28 mouse cellular contexts compared by ENCODE assay signal in the genomic region with DNA sequence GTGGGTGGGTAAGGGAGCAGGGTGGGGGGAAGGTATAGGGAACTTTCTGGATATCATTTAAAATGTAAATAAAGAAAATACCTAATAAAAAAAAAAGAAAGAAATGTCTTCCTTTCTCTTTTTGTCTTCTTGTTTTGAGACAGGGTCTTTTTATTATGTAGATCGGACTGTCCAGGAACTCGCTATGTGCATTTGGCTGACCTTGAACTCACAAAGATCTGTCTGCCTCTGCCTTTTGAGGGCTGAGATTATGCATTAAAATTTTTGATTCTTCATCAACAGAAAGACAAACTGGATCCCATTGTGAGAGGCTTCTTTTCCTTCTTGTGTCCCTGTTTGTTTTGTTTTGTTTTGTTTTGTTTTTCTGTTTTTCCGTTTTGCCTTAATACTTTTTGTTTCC. TPM values are rescaled to one million over a fixed set of nuclear protein-coding genes. Genes with fewer than 3 reads are reported as not detected.
DNase-seq lines count a peak whose midpoint lies in the region; ATAC-seq and TF ChIP-seq lines count a peak whose summit lies in the region.
"Had no signal": no experiment of that assay in that cellular context is flagged by ENCODE, and none has a peak within 500 bp of the region (broad histone marks: within the 10 kb centered on the region; RNA-seq: fewer than 3 reads in every experiment).

No protein-coding gene starts in this region.

- no peak overlapping the region for H3K4me2 ChIP-seq in forebrain, embryonic 16.5 days (ENCODE audit: low read length)
- H3K4me2 ChIP-seq: embryonic facial prominence, embryonic 13.5 days; embryonic facial prominence, embryonic 15.5 days; forebrain, embryonic 12.5 days had no signal

- DNase-seq in ES-E14 (ENCODE audit: low read depth, low spot score) (peak; percentile 29), ZHBTc4 (ENCODE audit: low read depth, low spot score) (peak; percentile 35)
- DNase-seq in cerebellum, postnatal 10 days: no peak
- no peak for DNase-seq in heart, adult 8-10 months (ENCODE audit: low spot score)
- DNase-seq: adrenal gland, adult 8-10 months; adrenal gland, postnatal 14 days; adrenal gland, postnatal 36 days; cerebellum, adult 11-12 months; cerebellum, adult 2 months; cerebellum, adult 9-10 months; cerebellum, postnatal 14 days; cerebellum, postnatal 36 days; embryo, embryonic 11 days; forebrain, postnatal 0 days had no signal

- no peak for TF ChIP-seq POLR2A in ES-Bruce4 (IDR thresholded peaks at IDR 0.05; ENCODE audit: insufficient read depth, low read length)

- H3K9me3 ChIP-seq in ES-Bruce4 (replicated peaks; ENCODE audit: control insufficient read depth, insufficient read depth, low read length, poor library complexity, severe bottlenecking): no peaks in the 10 kb centered on the region
- H3K9me3 ChIP-seq in ES-E14 (ENCODE audit: control insufficient read depth, insufficient read depth, low read depth, low read length): no peaks in the 10 kb centered on the region
- no peaks in the 10 kb centered on the region for H3K9me3 ChIP-seq in forebrain, embryonic 16.5 days (ENCODE audit: control insufficient read depth, low read length)
- H3K9me3 ChIP-seq: embryonic facial prominence, embryonic 13.5 days; embryonic facial prominence, embryonic 15.5 days; forebrain, embryonic 10.5 days; forebrain, embryonic 12.5 days; G1E had no signal

- H3K27me3 ChIP-seq in ES-Bruce4 (ENCODE audit: control insufficient read depth, insufficient read depth, low read length, poor library complexity, severe bottlenecking): no peaks in the 10 kb centered on the region
- H3K27me3 ChIP-seq in forebrain, embryonic 16.5 days (replicated peaks; ENCODE audit: control insufficient read depth, insufficient read depth, low read length): no peaks in the 10 kb centered on the region
- H3K27me3 ChIP-seq: embryonic facial prominence, embryonic 13.5 days; embryonic facial prominence, embryonic 15.5 days; forebrain, embryonic 12.5 days had no signal

- peaks cover 7% of the 10 kb centered on the region for H3K4me1 ChIP-seq in ES-Bruce4 (ENCODE audit: control insufficient read depth, insufficient read depth, low read length)
- H3K4me1 ChIP-seq in ES-E14 (ENCODE audit: control insufficient read depth in 2 of 2, insufficient read depth in 2 of 2, low read length in 2 of 2, poor library complexity in 1 of 2): peaks cover 17 to 25% of the 10 kb centered on the region in 2 experiments
- H3K4me1 ChIP-seq in forebrain, embryonic 16.5 days (replicated peaks; ENCODE audit: control insufficient read depth, insufficient read depth, low read length): no peaks in the 10 kb centered on the region
- H3K4me1 ChIP-seq: embryonic facial prominence, embryonic 13.5 days; embryonic facial prominence, embryonic 15.5 days; forebrain, embryonic 10.5 days; forebrain, embryonic 12.5 days had no signal

- H3K36me3 ChIP-seq in ES-Bruce4 (ENCODE audit: control insufficient read depth, insufficient read depth, low read length, poor library complexity, severe bottlenecking) (no peaks in the 10 kb centered on the region; the same call in 1 of the 2 replicates), ES-E14 (ENCODE audit: control insufficient read depth, insufficient read depth, low read length, poor library complexity, severe bottlenecking) (no peaks in the 10 kb centered on the region)
- H3K36me3 ChIP-seq in forebrain, embryonic 16.5 days (ENCODE audit: control insufficient read depth, insufficient read depth): no peaks in the 10 kb centered on the region
- H3K36me3 ChIP-seq: embryonic facial prominence, embryonic 13.5 days; embryonic facial prominence, embryonic 15.5 days; forebrain, embryonic 10.5 days; forebrain, embryonic 12.5 days; G1E had no signal

- no peak for ATAC-seq in forebrain, embryonic 16.5 days
- ATAC-seq: activated CD4-positive, CD25-positive, alpha-beta regulatory T cell, adult 4 months; CD4-positive, CD25-positive, alpha-beta regulatory T cell, adult 4 months; forebrain, embryonic 14.5 days; forebrain, postnatal 0 days; Patski had no signal

- TF ChIP-seq CTCF in ES-Bruce4 (IDR thresholded peaks at IDR 0.05; ENCODE audit: low read depth, low read length): no peak

- TF ChIP-seq EP300 in ES-Bruce4 (IDR thresholded peaks at IDR 0.05; ENCODE audit: insufficient read depth, low read depth, low read length): 0 out of 2 replicates have a peak, but pooled peaks have one; percentile 0

- H3K4me3 ChIP-seq in ES-Bruce4 (ENCODE audit: low read depth, low read length) (no peak overlapping the region), ES-E14 (ENCODE audit: insufficient read depth in 1 of 2, low read depth in 1 of 2, low read length in 2 of 2, poor library complexity in 1 of 2, severe bottlenecking in 1 of 2) (no peak overlapping the region; a peak in 1 of 4 replicates)
- H3K4me3 ChIP-seq in forebrain, embryonic 16.5 days (replicated peaks; ENCODE audit: low read length): no peak overlapping the region
- H3K4me3 ChIP-seq: embryonic facial prominence, embryonic 13.5 days; embryonic facial prominence, embryonic 15.5 days; erythroblast, embryonic 14.5 days; forebrain, embryonic 10.5 days; forebrain, embryonic 12.5 days had no signal

- H3K9ac ChIP-seq in ES-Bruce4 (ENCODE audit: low read depth, poor library complexity, severe bottlenecking): 0 out of 2 replicates have a peak overlapping the region, but pooled peaks have one; percentile 7
- H3K9ac ChIP-seq in ES-E14 (ENCODE audit: insufficient read depth, low read depth, low read length, poor library complexity, severe bottlenecking): no peak overlapping the region; the same call in 1 of the 2 replicates
- H3K9ac ChIP-seq in forebrain, embryonic 16.5 days (replicated peaks; ENCODE audit: low read depth, low read length): no peak overlapping the region
- H3K9ac ChIP-seq: embryonic facial prominence, embryonic 13.5 days; embryonic facial prominence, embryonic 15.5 days; forebrain, embryonic 12.5 days; forebrain, postnatal 0 days had no signal

- in situ Hi-C loops in ES-E14 (cut with MboI; ENCODE audit: low sequenced_read_pairs in 2 of 2, unreplicated experiment in 2 of 2): no loop called here

- 77% methylated on average over 3 of the region's 3 CpGs for WGBS in forebrain, embryonic 16.5 days

- H3K27ac ChIP-seq in ES-Bruce4 (ENCODE audit: insufficient read depth, low read length) (peak overlapping the region; percentile 92), ES-E14 (ENCODE audit: insufficient read depth, low read depth, low read length, poor library complexity, severe bottlenecking) (peak overlapping the region; percentile 94; the same call in 1 of the 2 replicates)
- H3K27ac ChIP-seq in forebrain, embryonic 16.5 days (ENCODE audit: low read length): no peak overlapping the region
- H3K27ac ChIP-seq: embryonic facial prominence, embryonic 13.5 days; embryonic facial prominence, embryonic 15.5 days; forebrain, embryonic 10.5 days; forebrain, embryonic 12.5 days had no signal

TF ChIP-seq in ES-E14, 5 proteins besides CTCF, POLR2A, EP300 and RAD21:
- TF ChIP-seq HCFC1 (IDR thresholded peaks at IDR 0.05; ENCODE audit: borderline replicate concordance, insufficient read depth, low read length) (no peak), MAFK (IDR thresholded peaks at IDR 0.05; ENCODE audit: insufficient read depth, low read depth, low read length) (no peak), ZNF384 (IDR thresholded peaks at IDR 0.05; ENCODE audit: low read depth, low read length) (no peak), ZC3H11A (IDR thresholded peaks at IDR 0.05; ENCODE audit: borderline replicate concordance, low read depth, low read length) (no peak), CHD2 (IDR thresholded peaks at IDR 0.05; ENCODE audit: low read depth, low read length) (no peak)

RNA-seq across cellular contexts. Expression of a gene that starts 5.8 kb away (rescaled TPM):
- polyA plus RNA-seq in ES-Bruce4 (2011; ENCODE audit: insufficient read depth, insufficient read length, low read depth, missing spikeins): 159 and 165 TPM in 2 replicates
- 104 and 105 TPM in 2 replicates for total RNA-seq in ES-E14 (2012; rRNA removed)
- polyA plus RNA-seq in forebrain, embryonic 16.5 days (2015; fragmentation: Nextera tagmentation; extraction: Ambion mirVana): 125 TPM in 2 replicates
- total RNA-seq in heart, adult 8-10 months (2022): 10 to 100 TPM; 64.5 to 70.2 (median 69.7) TPM

RNA-seq across cellular contexts. Expression of a gene that starts 18.7 kb away (rescaled TPM):
- 2.4 and 3.6 TPM in 2 replicates for polyA plus RNA-seq in ES-Bruce4 (2011; ENCODE audit: insufficient read depth, insufficient read length, low read depth, missing spikeins)
- 5.0 and 5.8 TPM in 2 replicates for total RNA-seq in ES-E14 (2012; rRNA removed)
- polyA plus RNA-seq in forebrain, embryonic 16.5 days (2015; fragmentation: Nextera tagmentation; extraction: Ambion mirVana): 715 and 751 TPM in 2 replicates
- 1 to 10 TPM; 1.9 to 4.7 (median 2.2) TPM for total RNA-seq in heart, adult 8-10 months (2022)
- total RNA-seq: CH12.LX; common myeloid progenitor, adult 5-6 weeks had no signal
- polyA plus RNA-seq: activated CD4-positive, CD25-positive, alpha-beta regulatory T cell, adult 4 months; erythroblast, embryonic 14.5 days; G1E; Patski had no signal

RNA-seq across cellular contexts. Expression of a gene that starts 35.5 kb away (rescaled TPM):
- 365 and 379 TPM in 2 replicates for polyA plus RNA-seq in ES-Bruce4 (2011; ENCODE audit: insufficient read depth, insufficient read length, low read depth, missing spikeins)
- total RNA-seq in ES-E14 (2012; rRNA removed): 459 and 494 TPM in 2 replicates
- 104 and 108 TPM in 2 replicates for polyA plus RNA-seq in forebrain, embryonic 16.5 days (2015; fragmentation: Nextera tagmentation; extraction: Ambion mirVana)
- total RNA-seq in heart, adult 8-10 months (2022): 10 to 100 TPM; 51.1 to 59.0 (median 56.2) TPM

Comparison
In these comparisons a context has a peak if more than half of its experiments do, and no peak if none do; other contexts are left out.
1. DNase-seq: peak in ES-E14 (single experiment) and ZHBTc4 (single experiment); none in cerebellum, postnatal 10 days (0 of 2) and heart, adult 8-10 months (single experiment).